ENCODE assay signal across 26 mouse cellular contexts in genomic region chr7:48887973-48888372, GRCm38 (mm10). TPM values are rescaled to one million over a fixed set of nuclear protein-coding genes. Genes with fewer than 3 reads are reported as not detected.
A peak's percentile ranks its signal among the peaks of the same experiment; 100 is the strongest.
DNase-seq lines count a peak whose midpoint lies in the region; ATAC-seq lines count a peak whose summit lies in the region.
"Had no signal": no experiment of that assay in that cellular context is flagged by ENCODE, and none has a peak within 500 bp of the region (broad histone marks: within the 10 kb centered on the region; RNA-seq: fewer than 3 reads in every experiment).

No protein-coding gene starts in this region.

- 0 out of 2 replicates have a peak overlapping the region, but pooled peaks have one; percentile 44 for H3K9ac ChIP-seq in kidney, embryonic 14.5 days (ENCODE audit: low read depth, low read length)
- no peak overlapping the region for H3K9ac ChIP-seq in midbrain, embryonic 11.5 days (ENCODE audit: low read length)
- H3K9ac ChIP-seq in forebrain, embryonic 11.5 days (ENCODE audit: low read length): no peak overlapping the region
- H3K9ac ChIP-seq: forebrain, embryonic 12.5 days; hindbrain, embryonic 13.5 days; liver, embryonic 12.5 days; neural tube, embryonic 13.5 days had no signal

- peaks cover 16% of the 10 kb centered on the region for H3K4me1 ChIP-seq in kidney, embryonic 14.5 days (ENCODE audit: control insufficient read depth, insufficient read depth, low read length)
- peaks cover 47% of the 10 kb centered on the region for H3K4me1 ChIP-seq in midbrain, embryonic 10.5 days
- H3K4me1 ChIP-seq in midbrain, embryonic 11.5 days (ENCODE audit: control insufficient read depth, insufficient read depth, low read length): peaks cover 24% of the 10 kb centered on the region
- peaks cover 13% of the 10 kb centered on the region; the same call in 1 of the 2 replicates for H3K4me1 ChIP-seq in forebrain, embryonic 11.5 days (replicated peaks; ENCODE audit: control insufficient read depth, insufficient read depth, low read length)

- 0 out of 2 replicates have a peak, but pooled peaks cover 4% of the 10 kb centered on the region for H3K27me3 ChIP-seq in kidney, embryonic 14.5 days (ENCODE audit: control insufficient read depth, insufficient read depth, low read length)
- H3K27me3 ChIP-seq in midbrain, embryonic 10.5 days (ENCODE audit: low read depth, poor library complexity, severe bottlenecking): peaks cover 90% of the 10 kb centered on the region
- H3K27me3 ChIP-seq in midbrain, embryonic 11.5 days (ENCODE audit: control insufficient read depth, insufficient read depth, low read length): peaks cover 8% of the 10 kb centered on the region; the same call in 1 of the 2 replicates
- peaks cover 11% of the 10 kb centered on the region for H3K27me3 ChIP-seq in forebrain, embryonic 11.5 days (ENCODE audit: control insufficient read depth, insufficient read depth, low read length)

- H3K27ac ChIP-seq in kidney, embryonic 14.5 days (ENCODE audit: low read depth, low read length): no peak overlapping the region; the same call in 1 of the 2 replicates
- H3K27ac ChIP-seq in midbrain, embryonic 10.5 days (replicated peaks): peak overlapping the region; percentile 38
- H3K27ac ChIP-seq in midbrain, embryonic 11.5 days (ENCODE audit: low read depth, low read length): no peak overlapping the region
- no peak overlapping the region for H3K27ac ChIP-seq in forebrain, embryonic 11.5 days (ENCODE audit: low read depth, low read length)
- H3K27ac ChIP-seq: forebrain, embryonic 12.5 days; hindbrain, embryonic 13.5 days; liver, embryonic 12.5 days; neural tube, embryonic 13.5 days had no signal

- peak; percentile 66; the same call in 1 of the 2 replicates for ATAC-seq in kidney, embryonic 14.5 days (ENCODE audit: low FRiP score, low TSS enrichment)
- ATAC-seq in midbrain, embryonic 11.5 days (ENCODE audit: low FRiP score): no peak
- ATAC-seq in forebrain, embryonic 11.5 days (replicated peaks; ENCODE audit: low FRiP score): no peak
- ATAC-seq: liver, embryonic 12.5 days had no signal

- DNase-seq in kidney, adult 11 months: no peak
- no peak for DNase-seq in midbrain, embryonic 10.5 days (ENCODE audit: low spot score)
- DNase-seq in midbrain, embryonic 11.5 days (ENCODE audit: low spot score, missing footprints): no peak
- DNase-seq in Muller cell, postnatal 12 days (ENCODE audit: inconsistent ontology term): peak; percentile 81
- DNase-seq in forebrain, embryonic 11.5 days (ENCODE audit: low spot score): no peak
- no peak for DNase-seq in cerebellum, postnatal 36 days
- DNase-seq: adrenal gland, postnatal 25 days; cerebellum, adult 9-10 months; gastrocnemius, postnatal 36 days; kidney, adult 18-20 months; layer of hippocampus, adult 9-11 months; left cerebral cortex, postnatal 4 days; lung, adult 18-20 months; lung, postnatal 10 days; midbrain, embryonic 14.5 days; retina, postnatal 1 day; right cerebral cortex, postnatal 25 days; spleen, adult 18-20 months; thymus, postnatal 14 days had no signal

- no peak overlapping the region for H3K4me3 ChIP-seq in kidney, embryonic 14.5 days (ENCODE audit: low read length)
- no peak overlapping the region for H3K4me3 ChIP-seq in midbrain, embryonic 10.5 days
- H3K4me3 ChIP-seq in midbrain, embryonic 11.5 days (ENCODE audit: low read depth, low read length): no peak overlapping the region
- H3K4me3 ChIP-seq in forebrain, embryonic 11.5 days (ENCODE audit: low read depth, low read length): no peak overlapping the region
- H3K4me3 ChIP-seq: forebrain, embryonic 12.5 days; hindbrain, embryonic 13.5 days; liver, embryonic 12.5 days; neural tube, embryonic 13.5 days had no signal

- H3K9me3 ChIP-seq in kidney, embryonic 14.5 days (ENCODE audit: control insufficient read depth, low read length): no peaks in the 10 kb centered on the region
- no peaks in the 10 kb centered on the region for H3K9me3 ChIP-seq in midbrain, embryonic 10.5 days (replicated peaks)
- H3K9me3 ChIP-seq in midbrain, embryonic 11.5 days (ENCODE audit: control insufficient read depth, low read length): no peaks in the 10 kb centered on the region
- H3K9me3 ChIP-seq in forebrain, embryonic 11.5 days (ENCODE audit: control insufficient read depth, low read length): no peaks in the 10 kb centered on the region
- H3K9me3 ChIP-seq: forebrain, embryonic 12.5 days; hindbrain, embryonic 13.5 days; liver, embryonic 12.5 days; neural tube, embryonic 13.5 days had no signal

- no peaks in the 10 kb centered on the region for H3K36me3 ChIP-seq in kidney, embryonic 14.5 days (ENCODE audit: control insufficient read depth, insufficient read depth, low read length)
- H3K36me3 ChIP-seq in midbrain, embryonic 10.5 days: no peaks in the 10 kb centered on the region
- H3K36me3 ChIP-seq in midbrain, embryonic 11.5 days (ENCODE audit: control insufficient read depth, insufficient read depth, low read length): no peaks in the 10 kb centered on the region
- no peaks in the 10 kb centered on the region for H3K36me3 ChIP-seq in forebrain, embryonic 11.5 days (ENCODE audit: control insufficient read depth, insufficient read depth, low read length)
- H3K36me3 ChIP-seq: forebrain, embryonic 12.5 days; hindbrain, embryonic 13.5 days; liver, embryonic 12.5 days; neural tube, embryonic 13.5 days had no signal

- H3K4me2 ChIP-seq in kidney, embryonic 14.5 days (replicated peaks; ENCODE audit: low read depth, low read length): no peak overlapping the region
- H3K4me2 ChIP-seq in midbrain, embryonic 11.5 days: no peak overlapping the region
- H3K4me2 ChIP-seq in forebrain, embryonic 11.5 days (ENCODE audit: low read depth, low read length, severe bottlenecking): no peak overlapping the region
- H3K4me2 ChIP-seq: forebrain, embryonic 12.5 days; hindbrain, embryonic 13.5 days; liver, embryonic 12.5 days; neural tube, embryonic 13.5 days had no signal

- WGBS in kidney, embryonic 14.5 days: 15% methylated on average over 8 of the region's 8 CpGs
- whole genome bisulfite sequencing in midbrain, embryonic 10.5 days: 45% methylated on average over 8 of the region's 8 CpGs
- WGBS in midbrain, embryonic 11.5 days: 37% methylated on average over 8 of the region's 8 CpGs
- WGBS in forebrain, embryonic 11.5 days: 48% methylated on average over 8 of the region's 8 CpGs

RNA-seq across cellular contexts. Expression of gene E2f8, which starts 6.6 kb away (rescaled TPM):
- polyA plus RNA-seq in kidney, embryonic 14.5 days (2014; fragmentation: Nextera tagmentation; extraction: Ambion mirVana): 16.2 and 25.4 TPM in 2 replicates
- 17.1 and 18.8 TPM in 2 replicates for polyA plus RNA-seq in midbrain, embryonic 10.5 days (2016; fragmentation: Nextera tagmentation; extraction: Ambion mirVana)
- 14.5 and 15.5 TPM in 2 replicates for polyA plus RNA-seq in midbrain, embryonic 11.5 days (2014; fragmentation: Nextera tagmentation; extraction: Ambion mirVana)
- 26.0 and 29.1 TPM in 2 replicates for polyA plus RNA-seq in forebrain, embryonic 11.5 days (2014; fragmentation: Nextera tagmentation; extraction: Ambion mirVana)

RNA-seq across cellular contexts. Expression of gene Nav2, which starts 20.5 kb away (rescaled TPM):
- 39.8 and 49.2 TPM in 2 replicates for polyA plus RNA-seq in kidney, embryonic 14.5 days (2014; fragmentation: Nextera tagmentation; extraction: Ambion mirVana)
- 13.7 and 19.4 TPM in 2 replicates for polyA plus RNA-seq in midbrain, embryonic 10.5 days (2016; fragmentation: Nextera tagmentation; extraction: Ambion mirVana)
- polyA plus RNA-seq in midbrain, embryonic 11.5 days (2014; fragmentation: Nextera tagmentation; extraction: Ambion mirVana): 15.9 and 17.4 TPM in 2 replicates
- 6.9 and 7.2 TPM in 2 replicates for polyA plus RNA-seq in forebrain, embryonic 11.5 days (2014; fragmentation: Nextera tagmentation; extraction: Ambion mirVana)

RNA-seq across cellular contexts. Expression of gene Csrp3, which starts 40.1 kb away (rescaled TPM):
- polyA plus RNA-seq in kidney, embryonic 14.5 days (2014; fragmentation: Nextera tagmentation; extraction: Ambion mirVana): 0.26 TPM in 1 of 2 replicates, not detected in the other
- polyA plus RNA-seq in midbrain, embryonic 10.5 days (2016; fragmentation: Nextera tagmentation; extraction: Ambion mirVana): 0.22 TPM in 1 of 2 replicates, not detected in the other
- 0.19 TPM in 1 of 2 replicates, not detected in the other for polyA plus RNA-seq in midbrain, embryonic 11.5 days (2014; fragmentation: Nextera tagmentation; extraction: Ambion mirVana)
- not detected in 2 replicates for polyA plus RNA-seq in forebrain, embryonic 11.5 days (2014; fragmentation: Nextera tagmentation; extraction: Ambion mirVana)
- polyA plus RNA-seq: brain, embryonic 14.5 days; large intestine, adult 2 months had no signal
